Mouse (Mus musculus) liver, embryonic 15.5 days (tissue): ENCODE measurements at regions not wholly inside any gene's neighbourhood (a gene's known extent, or its start where the extent isn't known, plus 50 kb on each side); places are given as distances from the start of the nearest gene placed in this dataset.
"Not testable (repeated sequence)": the region's sequence is repeated elsewhere in the genome, so short reads cannot be mapped to it uniquely, and the experiment has no call there.

ENCODE experiments used
- ATAC-seq: fragments of 200-750 bp; cut with Nextera tagmentation; 2 replicates; pipeline ENCODE4 v1.8.0; 2017; ENCODE audit warnings: moderate number of reproducible peaks, mild to moderate bottlenecking, moderate library complexity; ENCODE audit not compliant: insufficient read depth
- H3K27ac ChIP-seq: fragments of 300-500 bp; sonication (generic); replicated peaks from 2 replicates; pipeline ENCODE4 v1.5.1; 2015; ENCODE audit warnings: mild to moderate bottlenecking, inconsistent platforms
- H3K27me3 ChIP-seq: fragments of 300-500 bp; sonication (generic); 2 replicates; pipeline ENCODE4 v1.6.1; 2015; ENCODE audit warnings: mild to moderate bottlenecking, inconsistent platforms
- H3K36me3 ChIP-seq: fragments of 300-500 bp; sonication (generic); replicated peaks from 2 replicates; pipeline ENCODE4 v1.6.1; 2015; ENCODE audit warnings: moderate library complexity, mild to moderate bottlenecking, inconsistent platforms
- H3K4me1 ChIP-seq: fragments of 300-500 bp; sonication (generic); replicated peaks from 2 replicates; pipeline ENCODE4 v1.6.1; 2015; ENCODE audit warnings: inconsistent platforms
- H3K4me2 ChIP-seq: fragments of 300-500 bp; sonication (generic); 2 replicates; pipeline ENCODE4 v1.6.1; 2015; ENCODE audit warnings: moderate library complexity, mild to moderate bottlenecking, inconsistent platforms
- H3K4me3 ChIP-seq: fragments of 300-500 bp; sonication (generic); replicated peaks from 2 replicates; pipeline ENCODE4 v1.5.1; 2015; ENCODE audit warnings: mild to moderate bottlenecking, inconsistent platforms
- H3K9ac ChIP-seq: fragments of 300-500 bp; sonication (generic); 2 replicates; pipeline ENCODE4 v1.6.1; 2015; ENCODE audit warnings: moderate library complexity, mild to moderate bottlenecking, inconsistent platforms
- H3K9me3 ChIP-seq: fragments of 300-500 bp; sonication (generic); replicated peaks from 2 replicates; pipeline ENCODE4 v1.6.1; 2016; ENCODE audit warnings: inconsistent platforms
- WGBS: fragments of 180-500 bp; shearing (Covaris S2); methylation state at CpG from one replicate; pipeline ENCODE4 v1.1.7; 2015; ENCODE audit warnings: mixed read lengths; ENCODE audit not compliant: insufficient replicate concordance; 5-methylcytosine and 5-hydroxymethylcytosine counted together

DNA sequence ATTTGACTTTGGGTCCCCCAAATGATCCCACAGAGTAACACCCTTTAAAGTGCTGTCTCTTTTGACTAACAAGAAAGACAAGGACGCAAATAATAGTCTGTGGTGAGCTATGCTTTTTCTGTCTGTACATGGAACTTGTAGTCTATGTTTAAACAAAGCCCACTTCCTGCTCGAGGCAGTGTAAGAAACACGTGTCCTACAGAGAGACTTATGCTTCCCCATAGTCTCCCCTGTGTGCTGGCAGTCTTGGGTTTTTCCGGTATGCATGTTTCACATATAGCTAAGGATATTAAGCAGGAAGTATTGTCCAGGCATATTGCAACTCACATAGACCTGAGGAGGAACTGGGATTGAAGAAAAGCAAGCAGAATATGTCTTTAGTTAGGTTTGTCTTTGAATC is 586.3 kb upstream of the Olfr1507 start:
- H3K9me3 ChIP-seq, H3K4me3 ChIP-seq, H3K36me3 ChIP-seq, ATAC-seq, H3K4me2 ChIP-seq, H3K27ac ChIP-seq, H3K4me1 ChIP-seq, H3K27me3 ChIP-seq, H3K9ac ChIP-seq: not testable (repeated sequence)
- 26% methylated on average over 4 of the region's 4 CpGs for WGBS

DNA sequence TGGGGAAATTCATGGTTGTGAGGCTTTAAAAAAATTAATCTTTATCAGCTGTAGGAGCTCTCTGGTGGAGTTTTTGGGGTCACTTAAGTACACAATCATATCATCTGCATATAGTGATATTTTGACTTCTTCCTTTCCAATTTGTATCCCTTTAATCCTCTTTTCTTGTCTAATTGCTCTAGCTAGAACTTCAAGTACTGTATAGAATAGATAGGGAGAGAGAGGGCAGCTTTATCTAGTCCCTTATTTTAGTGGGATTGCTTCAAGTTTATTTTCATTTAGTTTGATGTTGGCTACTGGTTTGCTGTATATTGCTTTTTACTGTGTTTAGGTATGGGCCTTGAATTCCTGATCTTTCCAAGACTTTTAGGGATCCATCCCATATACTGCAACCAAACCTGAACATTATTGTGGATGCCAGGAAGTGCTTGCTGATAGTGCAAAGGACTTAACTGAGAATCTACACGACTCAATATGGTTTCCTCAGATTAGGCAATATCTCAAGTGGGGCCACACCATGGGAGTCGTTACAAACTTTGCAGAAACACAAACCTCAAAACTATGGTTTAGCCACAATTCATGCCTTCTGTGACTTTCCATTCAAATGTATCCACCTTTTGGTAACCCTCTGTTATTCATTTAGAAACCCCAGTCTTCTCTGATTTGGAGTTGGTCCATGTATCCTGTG is 585.6 kb upstream of the Olfr1507 start:
- H3K4me1 ChIP-seq, H3K4me3 ChIP-seq, H3K36me3 ChIP-seq, H3K27me3 ChIP-seq, H3K27ac ChIP-seq, H3K9ac ChIP-seq, H3K9me3 ChIP-seq, H3K4me2 ChIP-seq: not testable (repeated sequence)
- peak; percentile 85 for ATAC-seq
- WGBS = no CpG with 5 or more reads among the region's 2 CpGs

DNA sequence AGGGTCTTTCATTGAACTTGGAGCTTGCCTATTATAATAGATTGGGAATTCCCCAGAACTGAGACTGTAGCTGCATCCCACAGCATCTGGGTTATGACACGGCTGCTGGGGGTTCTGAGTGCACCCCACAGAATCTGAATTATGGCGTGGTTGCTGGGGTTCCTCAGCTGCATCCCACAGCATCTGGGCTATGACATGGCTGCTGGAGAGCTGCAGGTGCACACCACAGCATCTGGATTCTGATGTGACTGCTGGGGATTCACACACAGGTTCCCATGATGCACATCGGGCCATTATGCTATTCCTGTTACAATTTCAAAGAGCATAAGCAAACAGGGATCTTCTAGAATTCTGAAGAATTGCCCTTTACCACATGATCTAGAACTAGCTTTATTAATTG is 585.0 kb upstream of the Olfr1507 start:
- H3K27ac ChIP-seq = not testable (repeated sequence)

DNA sequence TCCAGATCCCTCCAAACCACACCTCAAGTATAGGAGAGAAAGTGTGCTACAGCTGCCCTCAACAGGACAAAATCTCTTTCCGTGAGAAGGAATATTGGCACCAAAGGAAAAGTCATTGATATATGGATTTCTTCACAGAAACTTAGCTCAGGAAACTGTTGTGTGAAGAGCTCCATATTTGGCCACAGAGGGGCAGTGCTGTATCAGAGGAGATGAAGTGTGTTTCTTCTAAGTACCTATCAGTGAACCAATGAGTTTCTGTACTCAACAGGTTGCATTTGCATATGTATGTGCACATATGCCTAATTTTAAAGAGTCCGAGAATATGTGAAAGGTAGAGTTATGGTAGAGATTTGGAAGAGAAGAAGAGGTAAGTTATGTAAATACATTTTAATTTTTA is 580.4 kb upstream of the Olfr1507 start:
- H3K9me3 ChIP-seq, H3K36me3 ChIP-seq, H3K27me3 ChIP-seq, ATAC-seq, H3K27ac ChIP-seq, H3K4me3 ChIP-seq, H3K9ac ChIP-seq, H3K4me2 ChIP-seq, H3K4me1 ChIP-seq: not testable (repeated sequence)
- WGBS = 21% methylated on average over 2 of the region's 2 CpGs

More for the DNA sequence above, 585.0 kb upstream of the Olfr1507 start:
- H3K36me3 ChIP-seq, H3K4me3 ChIP-seq, H3K4me2 ChIP-seq, H3K9me3 ChIP-seq, ATAC-seq, H3K4me1 ChIP-seq, H3K27me3 ChIP-seq, H3K9ac ChIP-seq: not testable (repeated sequence)
- WGBS = 80% methylated on average over 3 of the region's 3 CpGs

DNA sequence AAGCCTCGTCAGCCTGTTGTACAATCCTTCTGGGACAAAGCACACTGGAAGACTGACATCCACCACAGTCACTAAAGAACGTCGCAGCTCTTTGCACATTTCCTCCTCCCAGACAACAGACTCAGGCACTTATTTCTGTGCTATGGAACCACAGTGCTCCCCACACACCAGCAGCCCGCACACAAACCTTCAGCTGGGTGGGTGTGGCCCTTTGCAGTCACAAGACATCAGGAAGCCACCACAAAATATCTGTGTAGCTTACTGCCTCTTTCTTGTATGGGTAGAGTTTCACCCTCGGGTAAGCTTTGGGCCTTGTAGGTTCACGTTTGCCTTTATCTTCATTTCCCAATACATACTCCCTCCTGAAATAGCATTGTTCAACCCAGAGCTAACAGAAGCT is 577.6 kb upstream of the Olfr1507 start:
- WGBS = 10% methylated on average over 6 of the region's 6 CpGs
- H3K9me3 ChIP-seq, ATAC-seq: not testable (repeated sequence)

DNA sequence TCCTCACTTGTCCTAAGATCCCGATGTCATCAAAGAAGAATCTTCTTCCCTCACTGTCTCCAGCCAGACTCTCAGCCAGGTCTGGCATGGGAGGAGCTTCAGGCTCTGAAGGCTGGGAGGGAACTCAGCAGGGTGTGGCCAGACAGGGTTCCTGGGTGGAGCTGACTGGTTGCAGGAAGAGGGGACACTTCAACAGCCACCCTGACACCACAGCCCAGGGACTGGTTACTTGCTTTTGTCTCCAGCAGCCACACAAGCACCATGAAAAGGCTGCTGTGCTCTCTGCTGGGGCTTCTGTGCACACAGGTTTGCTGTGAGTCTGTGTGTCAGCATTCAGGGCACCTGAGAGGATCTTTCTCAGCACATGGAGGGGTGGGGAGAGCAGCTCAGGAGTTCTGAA is 577.0 kb upstream of the Olfr1507 start:
- not testable (repeated sequence) for H3K4me1 ChIP-seq, H3K27ac ChIP-seq, H3K36me3 ChIP-seq, H3K4me3 ChIP-seq, H3K4me2 ChIP-seq, H3K27me3 ChIP-seq, H3K9me3 ChIP-seq, H3K9ac ChIP-seq, ATAC-seq
- WGBS = no CpG with 5 or more reads among the region's 1 CpGs

More for the DNA sequence above, 577.6 kb upstream of the Olfr1507 start:
- H3K27me3 ChIP-seq, H3K4me3 ChIP-seq, H3K9ac ChIP-seq, H3K27ac ChIP-seq, H3K4me1 ChIP-seq, H3K4me2 ChIP-seq, H3K36me3 ChIP-seq: not testable (repeated sequence)

DNA sequence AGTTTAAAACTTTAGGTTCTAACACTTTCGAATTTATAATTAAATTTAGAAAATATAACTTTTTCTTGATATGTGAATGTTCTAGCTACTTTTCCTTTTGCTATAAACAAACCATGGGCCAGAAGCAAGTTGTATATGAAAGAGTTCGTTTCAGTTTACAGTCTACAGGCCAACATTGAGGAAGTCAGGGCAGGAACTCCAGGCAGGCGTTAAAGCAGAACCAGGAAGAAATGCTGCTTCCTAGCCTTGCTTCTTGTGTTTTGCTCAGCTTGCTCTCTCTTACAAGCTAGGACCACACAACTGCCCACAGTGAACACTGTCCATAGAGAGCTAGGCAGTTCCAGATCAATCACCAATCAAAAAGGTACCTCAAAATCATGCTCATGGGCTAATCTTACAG is 558.9 kb upstream of the Olfr1507 start:
- not testable (repeated sequence) for H3K9me3 ChIP-seq, H3K4me1 ChIP-seq, H3K27me3 ChIP-seq, H3K27ac ChIP-seq, H3K4me2 ChIP-seq, H3K36me3 ChIP-seq, ATAC-seq, H3K4me3 ChIP-seq, H3K9ac ChIP-seq
- WGBS = 18% methylated on average over 2 of the region's 3 CpGs

DNA sequence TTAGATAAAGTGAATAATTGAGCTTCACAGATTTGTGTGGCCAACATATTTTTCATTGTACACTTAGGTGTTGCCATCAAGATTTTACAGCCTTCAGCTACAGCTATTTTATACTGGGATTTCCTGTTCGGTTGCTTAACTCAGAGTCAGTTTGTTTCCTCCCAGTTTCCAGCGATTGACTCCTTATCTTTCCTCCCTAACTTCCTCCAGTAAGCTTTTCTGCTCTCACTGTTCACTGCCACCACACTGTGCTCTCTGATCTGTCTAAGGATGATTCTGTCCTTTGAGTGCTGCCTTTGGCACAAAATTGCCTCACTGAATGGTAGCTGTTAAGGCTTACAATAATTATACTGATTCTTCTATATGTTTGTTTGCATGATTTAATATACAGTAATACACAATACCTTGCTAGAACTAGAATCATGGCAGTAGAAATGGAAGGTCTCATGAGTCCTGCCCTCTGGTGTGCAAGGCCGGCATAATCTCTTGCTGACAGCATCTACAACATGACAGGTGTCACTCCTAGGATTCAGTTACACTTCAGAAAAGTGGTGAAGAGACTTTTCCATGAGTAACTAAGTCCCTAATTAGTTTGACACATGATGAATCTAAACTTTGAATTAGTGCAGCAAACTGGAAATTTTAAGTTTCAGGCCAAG is 558.0 kb upstream of the Olfr1507 start:
- WGBS = 0% methylated on average over 2 of the region's 3 CpGs

DNA sequence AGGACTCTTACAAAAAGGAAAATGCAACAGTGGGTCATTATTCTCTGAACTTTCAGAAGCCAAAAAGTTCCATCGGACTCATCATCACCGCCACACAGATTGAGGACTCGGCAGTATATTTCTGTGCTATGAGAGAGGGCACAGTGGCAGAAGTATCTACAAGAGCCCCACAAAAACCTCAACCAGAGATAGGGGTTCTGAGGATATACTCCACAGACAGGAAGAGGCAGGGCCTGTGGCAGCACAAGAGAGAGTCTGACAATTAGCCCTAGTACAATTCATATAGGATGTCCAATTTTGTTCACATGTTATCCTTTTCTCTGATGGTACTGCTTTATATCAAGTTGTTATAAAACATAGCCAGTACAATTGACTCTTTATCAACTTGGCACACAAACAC is 552.1 kb upstream of the Olfr1507 start:
- not testable (repeated sequence) for H3K27ac ChIP-seq
- WGBS = 47% methylated on average over 3 of the region's 3 CpGs

More for the DNA sequence above, 558.0 kb upstream of the Olfr1507 start:
- not testable (repeated sequence) for H3K9ac ChIP-seq, ATAC-seq, H3K9me3 ChIP-seq, H3K4me1 ChIP-seq, H3K4me3 ChIP-seq, H3K4me2 ChIP-seq, H3K36me3 ChIP-seq, H3K27me3 ChIP-seq, H3K27ac ChIP-seq

DNA sequence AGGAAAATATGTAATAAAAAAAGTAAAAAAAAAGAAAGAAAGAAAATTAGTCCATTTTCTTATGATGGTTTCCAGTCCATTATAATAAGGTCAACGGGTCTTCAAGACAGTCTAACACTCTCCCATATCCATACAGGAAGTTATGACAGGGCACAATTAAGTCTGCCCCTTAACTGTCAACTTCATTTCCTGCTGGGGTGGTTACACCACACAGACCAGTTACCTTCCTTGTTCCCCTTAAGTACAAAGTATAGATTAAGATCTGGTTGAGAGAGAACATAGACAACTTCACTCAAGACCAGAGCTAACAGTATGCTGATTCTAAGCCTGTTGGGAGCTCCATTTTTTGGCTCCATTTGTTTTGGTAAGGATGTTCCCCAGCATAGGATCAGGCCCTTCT is 551.4 kb upstream of the Olfr1507 start:
- H3K27me3 ChIP-seq, H3K4me3 ChIP-seq, H3K9ac ChIP-seq, H3K4me2 ChIP-seq, H3K9me3 ChIP-seq, H3K27ac ChIP-seq, H3K36me3 ChIP-seq, ATAC-seq, H3K4me1 ChIP-seq: not testable (repeated sequence)
- WGBS = 22% methylated on average over 1 of the region's 1 CpGs

More for the DNA sequence above, 552.1 kb upstream of the Olfr1507 start:
- H3K9ac ChIP-seq, H3K4me1 ChIP-seq, H3K4me3 ChIP-seq, H3K36me3 ChIP-seq, H3K4me2 ChIP-seq, ATAC-seq, H3K9me3 ChIP-seq, H3K27me3 ChIP-seq: not testable (repeated sequence)

DNA sequence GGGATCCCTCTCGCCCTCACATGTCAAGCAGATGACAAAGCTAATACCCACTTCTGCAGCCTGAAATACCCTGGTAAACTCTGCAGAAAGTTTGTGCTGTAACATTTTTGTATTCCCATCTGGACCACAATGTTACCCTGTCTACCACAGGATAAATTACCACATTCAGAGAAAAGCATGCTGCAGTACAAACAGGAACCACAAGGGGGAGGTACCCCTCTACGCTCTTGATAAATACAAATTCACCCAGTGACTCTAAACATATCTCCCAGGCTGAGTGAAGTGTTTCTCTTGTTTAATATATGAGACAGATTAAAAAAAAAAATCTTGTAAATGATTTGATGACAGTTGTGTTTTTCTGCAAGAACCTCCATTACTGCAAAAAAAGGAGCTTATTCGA is 549.8 kb upstream of the Olfr1507 start:
- not testable (repeated sequence) for H3K4me2 ChIP-seq, H3K4me3 ChIP-seq, H3K9ac ChIP-seq, H3K36me3 ChIP-seq, H3K27ac ChIP-seq, H3K9me3 ChIP-seq, H3K27me3 ChIP-seq, ATAC-seq, H3K4me1 ChIP-seq
- 53% methylated on average over 3 of the region's 3 CpGs for WGBS

DNA sequence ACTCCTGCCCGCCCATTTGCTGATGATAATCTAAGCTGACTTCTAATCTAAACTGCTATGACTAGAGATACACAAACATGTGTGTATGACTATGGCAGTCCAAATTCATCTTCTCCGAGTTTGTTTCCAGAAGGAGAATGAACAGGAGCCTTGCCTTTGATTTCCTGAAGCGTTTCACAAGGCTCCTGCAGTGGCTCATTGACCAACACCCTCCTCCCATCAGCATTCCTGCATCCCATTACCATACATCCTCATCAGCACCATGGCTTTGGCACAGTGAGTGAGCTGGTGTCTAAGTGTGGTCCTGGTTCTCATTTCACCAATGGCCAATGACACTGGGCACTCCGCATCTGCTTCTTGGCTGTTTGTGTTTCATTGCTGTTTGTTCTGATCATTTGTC is 548.6 kb upstream of the Olfr1507 start:
- not testable (repeated sequence) for H3K9ac ChIP-seq, H3K4me3 ChIP-seq, H3K36me3 ChIP-seq, H3K9me3 ChIP-seq, H3K27ac ChIP-seq, H3K27me3 ChIP-seq, H3K4me2 ChIP-seq, H3K4me1 ChIP-seq, ATAC-seq
- 62% methylated on average over 4 of the region's 4 CpGs for WGBS
